Mouse (Mus musculus): ENCODE data around the gene Lrp8. TPM values are rescaled to one million over a fixed set of nuclear protein-coding genes. Genes with fewer than 3 reads are reported as not detected.
A peak's percentile ranks its signal among the peaks of the same experiment; 100 is the strongest.

Lrp8 gene
- total RNA-seq, 2 experiments from 2014 or later, result 93.2 to 123 TPM

- intact Hi-C loops (cut with DNase I), result no loop called here
- TF ChIP-seq CTCF (IDR thresholded peaks at IDR 0.05), result no peak
- DNase-seq (ENCODE audit: extremely low spot score in 1 of 2, low spot score in 2 of 2), result no peak
- Histone ChIP-seq H3K27ac (peak overlapping the region; percentile 8; the same call in 1 of the 2 replicates), H3K4me3 (no peak overlapping the region)
These were observed 9.8 kb downstream of the Lrp8 start for GRCm38 (mm10) chr4:107811716-107812330.

- H3K4me3 ChIP-seq, result no peak overlapping the region
These were observed 10.3 kb downstream of the Lrp8 start for GRCm38 (mm10) chr4:107812336-107812735.

GRCm38 (mm10) chr4:107816459-107816858 is 14.4 kb downstream of the Lrp8 start:
- intact Hi-C loops (cut with DNase I), result loop anchor here (2.0 kb wide), 1 partner anchor 14 kb away; the partner anchor contains the start of gene Lrp8
- Histone ChIP-seq H3K4me3 (no peak overlapping the region), H3K27ac (peak overlapping the region; percentile 66)
- TF ChIP-seq CTCF (IDR thresholded peaks at IDR 0.05), result no peak
- peak in 1 of 2 experiments; percentile 61 for DNase-seq (ENCODE audit: extremely low spot score in 1 of 2, low spot score in 2 of 2)

More at GRCm38 (mm10) chr4:107812336-107812735, 10.3 kb downstream of the Lrp8 start:
- no peak for TF ChIP-seq CTCF (IDR thresholded peaks at IDR 0.05)
- no peak for DNase-seq (ENCODE audit: extremely low spot score in 1 of 2, low spot score in 2 of 2)
- intact Hi-C loops (cut with DNase I), result no loop called here
- 0 out of 2 replicates have a peak overlapping the region, but pooled peaks have one; percentile 8 for H3K27ac ChIP-seq

GRCm38 (mm10) chr4:107817463-107817862 is 15.4 kb downstream of the Lrp8 start:
- DNase-seq (ENCODE audit: extremely low spot score in 1 of 2, low spot score in 2 of 2), result no peak
- intact Hi-C loops (cut with DNase I), result loop anchor here (2.0 kb wide), 1 partner anchor 15 kb away; the partner anchor contains the start of gene Lrp8
- TF ChIP-seq CTCF (IDR thresholded peaks at IDR 0.05), result no peak
- Histone ChIP-seq H3K4me3 (no peak overlapping the region), H3K27ac (peak overlapping the region; percentile 66; the same call in 1 of the 2 replicates)

- Histone ChIP-seq H3K27ac (peak overlapping the region; percentile 79), H3K4me3 (no peak overlapping the region)
- intact Hi-C loops (cut with DNase I), result no loop called here
- peak; percentile 46 to 52 for DNase-seq (ENCODE audit: extremely low spot score in 1 of 2, low spot score in 2 of 2)
- TF ChIP-seq CTCF (IDR thresholded peaks at IDR 0.05), result no peak
These were observed 18.1 kb downstream of the Lrp8 start for GRCm38 (mm10) chr4:107819990-107820719.

GRCm38 (mm10) chr4:107820856-107821619 is 19.0 kb downstream of the Lrp8 start:
- DNase-seq (ENCODE audit: extremely low spot score in 1 of 2, low spot score in 2 of 2), result no peak
- Histone ChIP-seq H3K27ac (0 out of 2 replicates have a peak overlapping the region, but pooled peaks have one; percentile 8), H3K4me3 (no peak overlapping the region)
- no peak for TF ChIP-seq CTCF (IDR thresholded peaks at IDR 0.05)
- intact Hi-C loops (cut with DNase I), result no loop called here

GRCm38 (mm10) chr4:107822936-107823411 is 20.9 kb downstream of the Lrp8 start:
- intact Hi-C loops (cut with DNase I), result no loop called here
- DNase-seq (ENCODE audit: extremely low spot score in 1 of 2, low spot score in 2 of 2), result no peak
- no peak overlapping the region; the same call in 1 of the 2 replicates for H3K4me3 ChIP-seq
- TF ChIP-seq CTCF (IDR thresholded peaks at IDR 0.05), result no peak
- no peak overlapping the region; the same call in 1 of the 2 replicates for H3K27ac ChIP-seq

GRCm38 (mm10) chr4:107823511-107823910 is 21.4 kb downstream of the Lrp8 start:
- Histone ChIP-seq H3K27ac (peak overlapping the region; percentile 48), H3K4me3 (no peak overlapping the region)
- intact Hi-C loops (cut with DNase I), result no loop called here
- DNase-seq (ENCODE audit: extremely low spot score in 1 of 2, low spot score in 2 of 2), result no peak
- TF ChIP-seq CTCF (IDR thresholded peaks at IDR 0.05), result no peak

- H3K4me3 ChIP-seq, result no peak overlapping the region
- intact Hi-C loops (cut with DNase I), result loop anchor here (2.0 kb wide), 1 partner anchor 26 kb away; the partner anchor contains the start of gene Lrp8
- no peak for TF ChIP-seq CTCF (IDR thresholded peaks at IDR 0.05)
- peak in 1 of 2 experiments; percentile 62 for DNase-seq (ENCODE audit: extremely low spot score in 1 of 2, low spot score in 2 of 2)
- peak overlapping the region; percentile 28 for H3K27ac ChIP-seq
These were observed 26.7 kb downstream of the Lrp8 start for GRCm38 (mm10) chr4:107828727-107829218.

GRCm38 (mm10) chr4:107829675-107830074 is 27.6 kb downstream of the Lrp8 start:
- H3K27ac ChIP-seq, result peak overlapping the region; percentile 28
- no peak overlapping the region for H3K4me3 ChIP-seq
- TF ChIP-seq CTCF (IDR thresholded peaks at IDR 0.05), result no peak
- intact Hi-C loops (cut with DNase I), result loop anchor here (2.0 kb wide), 1 partner anchor 27 kb away; the partner anchor contains the start of gene Lrp8
- no peak for DNase-seq (ENCODE audit: extremely low spot score in 1 of 2, low spot score in 2 of 2)

GRCm38 (mm10) chr4:107830189-107830588 is 28.1 kb downstream of the Lrp8 start:
- no peak overlapping the region for H3K4me3 ChIP-seq
- DNase-seq (ENCODE audit: extremely low spot score in 1 of 2, low spot score in 2 of 2), result peak; percentile 62 to 72
- no peak for TF ChIP-seq CTCF (IDR thresholded peaks at IDR 0.05)
- H3K27ac ChIP-seq, result peak overlapping the region; percentile 28
- intact Hi-C loops (cut with DNase I), result no loop called here

Measured in left cerebral cortex, adult 2 months (tissue).